Mouse (Mus musculus) intestine, embryonic 15.5 days (tissue): Measurements from ENCODE around the gene Safb2. TPM values are rescaled to one million over a fixed set of nuclear protein-coding genes. Genes with fewer than 3 reads are reported as not detected.
A peak's percentile ranks its signal among the peaks of the same experiment; 100 is the strongest.

ENCODE experiments used
- ATAC-seq: fragments of 200-750 bp; cut with Nextera tagmentation; 2 replicates; pipeline ENCODE4 v1.8.0; 2017; ENCODE audit warnings: moderate TSS enrichment, moderate library complexity
- H3K27ac ChIP-seq: fragments of 300-500 bp; sonication (generic); 2 replicates; pipeline ENCODE4 v1.5.1; 2015; ENCODE audit warnings: mild to moderate bottlenecking, inconsistent platforms
- H3K27me3 ChIP-seq: fragments of 300-500 bp; sonication (generic); replicated peaks from 2 replicates; pipeline ENCODE4 v1.6.1; 2015; ENCODE audit warnings: inconsistent platforms
- H3K36me3 ChIP-seq: fragments of 300-500 bp; sonication (generic); 2 replicates; pipeline ENCODE4 v1.6.1; 2015; ENCODE audit warnings: inconsistent platforms
- H3K4me1 ChIP-seq: fragments of 300-500 bp; sonication (generic); replicated peaks from 2 replicates; pipeline ENCODE4 v1.6.1; 2015; ENCODE audit warnings: inconsistent platforms
- H3K4me2 ChIP-seq: fragments of 300-500 bp; sonication (generic); replicated peaks from 2 replicates; pipeline ENCODE4 v1.6.1; 2015; ENCODE audit warnings: mild to moderate bottlenecking, inconsistent platforms
- H3K4me3 ChIP-seq: fragments of 300-500 bp; sonication (generic); replicated peaks from 2 replicates; pipeline ENCODE4 v1.5.1; 2015; ENCODE audit warnings: inconsistent platforms
- H3K9ac ChIP-seq: fragments of 300-500 bp; sonication (generic); 2 replicates; pipeline ENCODE4 v1.6.1; 2015; ENCODE audit warnings: inconsistent platforms
- H3K9me3 ChIP-seq: fragments of 300-500 bp; sonication (generic); 2 replicates; pipeline ENCODE4 v1.6.1; 2016; ENCODE audit warnings: inconsistent platforms
- WGBS: fragments of 180-500 bp; shearing (Covaris S2); methylation state at CpG from one replicate; pipeline ENCODE4 v1.1.7; 2015; 5-methylcytosine and 5-hydroxymethylcytosine counted together
- polyA plus RNA-seq: library from polyadenylated mRNA; unstranded; fragments of >200 nt; fragmentation: Nextera tagmentation; extraction: Ambion mirVana; gene quantifications from 2 replicates; pipeline ENCODE4 v1.2.1, GENCODE M21; 2015

The Safb2 gene
- polyA plus RNA-seq, 1 experiment from 2014 or later, result 66.7 TPM

DNA sequence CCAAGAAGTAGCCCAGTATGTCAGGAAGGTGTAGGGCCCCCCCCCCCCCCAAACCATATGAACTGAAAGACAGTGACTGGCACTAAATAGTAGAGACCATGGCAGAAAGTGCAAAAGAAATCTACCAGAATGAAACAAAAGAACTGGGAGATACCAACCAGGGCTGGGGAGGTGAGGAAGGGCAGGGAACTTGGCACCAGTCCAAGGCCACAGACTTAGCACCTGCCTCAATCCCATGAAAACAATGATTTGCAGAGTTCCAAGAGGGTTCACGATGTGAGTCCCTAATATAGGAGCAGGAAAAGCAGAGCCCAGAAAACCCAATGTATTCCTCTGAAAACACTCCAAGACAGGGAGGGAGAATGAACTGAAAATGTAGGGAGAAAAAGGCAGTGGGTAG, 12.2 kb downstream of the Safb2 start:
- H3K4me3 ChIP-seq, result no peak overlapping the region
- H3K9me3 ChIP-seq, result no peaks in the 10 kb centered on the region
- H3K9ac ChIP-seq, result no peak overlapping the region
- 0 out of 2 replicates have a peak, but pooled peaks cover 7% of the 10 kb centered on the region for H3K4me1 ChIP-seq
- no peak overlapping the region for H3K27ac ChIP-seq
- no peak overlapping the region for H3K4me2 ChIP-seq
- H3K27me3 ChIP-seq, result no peaks in the 10 kb centered on the region
- H3K36me3 ChIP-seq, result peaks cover 77% of the 10 kb centered on the region
- 0 out of 2 replicates have a peak, but pooled peaks have one; percentile 61 for ATAC-seq
- WGBS, result 40% methylated on average over 1 of the region's 1 CpGs

DNA sequence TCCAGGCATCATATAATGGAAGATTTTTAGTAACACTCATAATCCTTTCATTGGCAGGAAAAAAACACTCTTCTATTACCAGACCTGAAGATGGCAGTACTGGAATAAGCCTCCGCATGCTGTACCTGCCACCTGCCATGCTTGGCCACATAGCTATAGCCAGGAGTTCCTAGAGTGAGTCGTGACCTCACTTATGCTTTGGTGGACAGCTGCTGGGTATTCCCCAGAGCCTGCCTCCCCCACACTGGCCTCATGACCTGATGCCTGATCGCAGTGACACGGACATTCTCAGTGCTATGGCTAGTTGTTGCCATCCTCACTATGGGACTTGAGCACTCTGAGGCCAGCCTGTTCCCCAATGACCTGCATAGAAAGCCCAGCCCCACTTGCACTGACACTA, 14.1 kb downstream of the Safb2 start:
- ATAC-seq, result no peak
- Histone ChIP-seq H3K27ac (no peak overlapping the region), H3K4me2 (no peak overlapping the region), H3K4me1 (0 out of 2 replicates have a peak, but pooled peaks cover 7% of the 10 kb centered on the region), H3K9ac (no peak overlapping the region), H3K36me3 (peaks cover 84% of the 10 kb centered on the region), H3K27me3 (no peaks in the 10 kb centered on the region), H3K4me3 (no peak overlapping the region), H3K9me3 (no peaks in the 10 kb centered on the region)
- WGBS, result 91% methylated on average over 4 of the region's 4 CpGs

DNA sequence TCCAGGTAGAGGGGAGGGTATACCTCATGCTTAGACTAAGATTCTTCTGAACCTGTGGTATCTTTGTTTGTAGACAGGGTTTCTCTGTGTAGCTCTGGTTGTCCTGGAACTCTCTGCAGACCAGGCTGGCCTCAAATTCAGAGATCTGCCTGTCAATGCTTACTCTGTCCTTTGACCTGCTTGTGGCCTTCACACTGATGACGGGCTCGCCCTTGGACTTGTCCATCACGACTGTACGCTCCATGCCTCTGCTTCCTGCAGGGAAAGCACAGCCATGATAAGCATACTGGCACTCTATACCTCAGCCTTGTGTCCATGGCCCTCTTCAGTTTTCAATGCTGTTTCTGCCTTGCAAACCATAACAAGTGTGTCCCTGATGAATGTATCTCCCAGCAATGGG, 17.0 kb downstream of the Safb2 start:
- Histone ChIP-seq H3K9me3 (no peaks in the 10 kb centered on the region), H3K27me3 (no peaks in the 10 kb centered on the region), H3K36me3 (peaks cover 88% of the 10 kb centered on the region), H3K4me1 (0 out of 2 replicates have a peak, but pooled peaks cover under 1% of the 10 kb centered on the region), H3K27ac (no peak overlapping the region), H3K9ac (no peak overlapping the region), H3K4me3 (no peak overlapping the region), H3K4me2 (no peak overlapping the region)
- no peak for ATAC-seq
- 91% methylated on average over 4 of the region's 4 CpGs for WGBS

DNA sequence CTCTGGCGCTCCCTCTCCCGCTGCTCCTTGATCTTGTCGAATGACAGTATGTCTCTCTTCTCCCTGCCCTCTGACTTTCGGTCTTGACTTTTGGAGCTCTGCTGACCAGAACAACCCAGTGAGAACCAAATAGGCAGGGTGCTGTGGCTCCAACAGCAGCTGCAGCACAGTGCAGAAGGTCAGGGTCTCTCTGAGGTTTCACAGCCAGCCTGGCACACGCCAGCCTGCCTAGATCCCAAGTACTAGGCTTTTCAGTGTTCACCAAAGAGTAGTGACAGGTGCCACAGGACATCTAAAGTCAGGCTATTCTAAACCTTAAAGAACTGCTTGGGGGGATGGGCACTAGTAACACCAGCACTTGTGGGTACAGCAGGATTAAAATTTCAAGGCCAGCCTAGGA, 17.5 kb downstream of the Safb2 start:
- Histone ChIP-seq H3K4me2 (no peak overlapping the region), H3K27me3 (no peaks in the 10 kb centered on the region), H3K9ac (no peak overlapping the region), H3K9me3 (no peaks in the 10 kb centered on the region), H3K27ac (no peak overlapping the region), H3K4me1 (no peaks in the 10 kb centered on the region), H3K36me3 (peaks cover 93% of the 10 kb centered on the region), H3K4me3 (no peak overlapping the region)
- no peak for ATAC-seq
- WGBS, result 96% methylated on average over 5 of the region's 5 CpGs

DNA sequence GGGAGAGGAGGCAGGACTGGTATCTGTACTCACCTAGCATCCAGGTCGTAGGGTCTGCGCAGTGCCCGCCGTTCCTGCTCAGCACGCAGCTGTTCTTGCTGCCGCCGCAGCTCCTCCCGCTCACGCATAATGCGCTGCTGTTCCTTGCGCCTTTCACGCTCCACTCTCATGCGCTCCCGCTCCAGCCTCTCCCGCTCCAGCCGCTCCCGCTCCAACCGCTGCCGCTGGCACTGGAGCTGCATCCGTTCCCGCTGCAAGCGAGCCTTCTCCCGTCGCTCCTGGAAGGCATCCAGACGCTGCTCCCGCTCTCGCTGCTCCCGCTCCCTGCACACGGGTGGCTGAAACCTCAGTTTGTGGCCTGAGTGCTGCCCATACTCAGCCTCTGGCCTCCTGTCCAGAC, 18.1 kb downstream of the Safb2 start:
- Histone ChIP-seq H3K27me3 (no peaks in the 10 kb centered on the region), H3K36me3 (peaks cover 93% of the 10 kb centered on the region), H3K9ac (no peak overlapping the region), H3K27ac (no peak overlapping the region), H3K4me1 (no peaks in the 10 kb centered on the region), H3K9me3 (no peaks in the 10 kb centered on the region), H3K4me3 (no peak overlapping the region), H3K4me2 (no peak overlapping the region)
- WGBS, result 93% methylated on average over 29 of the region's 29 CpGs
- ATAC-seq, result no peak

DNA sequence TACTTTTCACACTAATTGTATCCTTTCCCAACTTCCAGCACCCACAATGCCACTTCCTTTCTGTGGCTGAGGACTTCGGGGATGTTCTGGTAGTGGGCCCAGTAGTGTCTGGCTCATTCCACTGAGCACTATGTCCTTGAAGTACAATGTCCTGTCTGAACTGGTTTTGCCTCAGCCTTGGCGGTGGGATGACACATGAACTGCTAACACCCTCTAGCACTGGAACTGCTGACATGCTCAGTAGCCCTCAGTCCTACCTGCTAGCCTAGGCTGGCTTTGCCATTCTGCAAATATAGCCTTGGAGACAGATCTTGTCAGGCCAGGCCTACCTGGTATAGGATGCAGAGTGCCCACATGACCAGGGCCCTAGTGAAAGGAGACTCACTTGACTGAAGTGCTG, 22.5 kb downstream of the Safb2 start:
- Histone ChIP-seq H3K27me3 (no peaks in the 10 kb centered on the region), H3K4me2 (no peak overlapping the region), H3K4me1 (no peaks in the 10 kb centered on the region), H3K27ac (no peak overlapping the region), H3K9me3 (no peaks in the 10 kb centered on the region), H3K36me3 (peaks cover 56% of the 10 kb centered on the region), H3K9ac (no peak overlapping the region), H3K4me3 (no peak overlapping the region)
- WGBS, result 93% methylated on average over 2 of the region's 2 CpGs
- ATAC-seq, result no peak

DNA sequence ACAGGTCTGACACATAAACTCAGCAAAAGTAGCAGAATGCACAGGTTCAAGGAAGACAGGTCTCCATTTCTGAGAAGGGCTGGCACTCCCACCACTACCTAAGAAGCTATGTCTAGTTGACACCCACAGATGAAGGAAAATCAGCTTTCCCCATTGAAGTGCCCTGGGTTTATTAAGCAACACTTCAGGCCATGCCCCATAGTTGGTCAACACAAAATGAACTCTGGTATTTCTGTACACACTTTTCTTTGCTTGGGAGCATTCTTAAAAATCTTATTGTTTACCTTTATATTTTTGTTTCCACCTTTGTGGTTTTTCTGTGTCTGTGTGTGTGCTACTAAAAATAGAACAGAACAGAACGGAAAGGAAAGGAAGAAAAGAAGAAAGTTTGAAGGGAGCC, 24.3 kb downstream of the Safb2 start:
- Histone ChIP-seq H3K27me3 (no peaks in the 10 kb centered on the region), H3K4me2 (no peak overlapping the region), H3K9me3 (no peaks in the 10 kb centered on the region), H3K4me3 (no peak overlapping the region), H3K9ac (no peak overlapping the region), H3K36me3 (peaks cover 39% of the 10 kb centered on the region), H3K4me1 (no peaks in the 10 kb centered on the region), H3K27ac (no peak overlapping the region)
- WGBS, result 73% methylated on average over 1 of the region's 1 CpGs
- no peak for ATAC-seq

DNA sequence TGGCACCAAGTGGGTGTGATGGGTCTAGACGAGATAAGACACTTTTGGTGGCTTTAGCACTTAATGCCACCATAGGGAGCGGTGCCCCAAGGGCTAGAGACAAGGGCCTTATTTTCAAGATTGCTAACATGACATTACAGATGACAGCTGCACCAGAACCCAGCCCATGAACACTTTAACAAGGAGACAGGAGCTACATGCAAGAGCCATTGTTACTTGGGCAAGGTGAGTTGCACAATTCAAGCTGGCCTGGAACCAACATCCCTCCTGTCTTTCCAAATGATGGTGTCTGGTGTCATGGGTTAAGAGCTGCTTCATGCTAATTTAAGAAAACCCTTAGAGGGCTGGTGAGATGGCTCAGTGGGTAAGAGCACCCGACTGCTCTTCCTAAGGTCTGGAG, 25.0 kb downstream of the Safb2 start:
- no peaks in the 10 kb centered on the region for H3K9me3 ChIP-seq
- H3K27me3 ChIP-seq, result no peaks in the 10 kb centered on the region
- H3K4me1 ChIP-seq, result 0 out of 2 replicates have a peak, but pooled peaks cover 3% of the 10 kb centered on the region
- H3K27ac ChIP-seq, result no peak overlapping the region
- H3K4me2 ChIP-seq, result no peak overlapping the region
- peaks cover 31% of the 10 kb centered on the region for H3K36me3 ChIP-seq
- no peak for ATAC-seq
- no peak overlapping the region for H3K4me3 ChIP-seq
- no peak overlapping the region for H3K9ac ChIP-seq
- 77% methylated on average over 3 of the region's 3 CpGs for WGBS

DNA sequence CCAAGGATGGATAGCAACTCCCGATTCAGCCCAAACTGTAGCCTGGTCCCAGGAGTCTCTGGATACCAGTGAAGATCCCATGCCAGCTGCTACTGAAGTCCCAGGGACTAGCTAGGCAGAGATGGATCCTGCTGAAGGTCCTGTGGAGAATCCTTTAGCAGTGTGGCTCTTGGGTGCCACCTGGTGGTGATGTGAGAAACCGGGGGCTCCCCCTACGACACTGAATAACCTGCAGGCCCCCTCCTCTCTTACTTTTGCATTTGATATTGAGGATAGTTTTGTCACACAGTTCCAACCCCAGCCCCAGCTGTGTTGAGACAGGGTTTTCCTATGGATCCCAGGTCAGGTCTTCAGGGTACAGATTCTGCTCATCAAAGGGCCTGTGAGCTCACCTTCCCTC, 25.9 kb downstream of the Safb2 start:
- no peak overlapping the region for H3K9ac ChIP-seq
- no peaks in the 10 kb centered on the region for H3K9me3 ChIP-seq
- H3K4me2 ChIP-seq, result no peak overlapping the region
- 0 out of 2 replicates have a peak, but pooled peaks cover 3% of the 10 kb centered on the region for H3K4me1 ChIP-seq
- ATAC-seq, result peak; percentile 35; the same call in 1 of the 2 replicates
- H3K36me3 ChIP-seq, result peaks cover 22% of the 10 kb centered on the region
- H3K27me3 ChIP-seq, result no peaks in the 10 kb centered on the region
- H3K27ac ChIP-seq, result no peak overlapping the region
- no peak overlapping the region for H3K4me3 ChIP-seq
- WGBS, result 21% methylated on average over 3 of the region's 3 CpGs

DNA sequence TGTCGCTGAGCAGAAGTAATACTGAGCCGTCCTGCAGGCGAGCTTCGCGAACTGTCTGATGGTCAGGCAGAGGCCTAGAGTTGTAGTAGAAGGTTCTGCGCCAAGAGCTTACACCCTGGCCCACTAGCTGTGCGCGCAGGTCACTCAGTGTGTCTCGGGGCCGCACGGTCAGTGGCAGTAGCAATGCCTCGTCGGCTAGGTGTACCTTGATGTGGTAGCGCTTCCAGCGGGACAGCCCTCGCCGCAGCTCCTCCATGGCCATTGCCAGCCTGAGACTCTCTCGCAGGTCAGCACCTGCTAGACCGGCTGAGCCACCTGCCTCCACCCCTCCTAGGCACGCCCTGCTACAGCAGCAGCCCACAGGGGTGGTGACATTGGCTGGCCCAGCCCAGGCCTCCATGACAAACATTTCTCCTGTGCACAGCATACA, 30.2 kb downstream of the Safb2 start, which contains the start of gene Gm20219:
Gene Gm20219 (minus strand): TSS at position 266 of the 430 bp plus-strand sequence.
- ATAC-seq, result peak; percentile 95
- Histone ChIP-seq H3K4me2 (peak within 1 kb of the TSS; percentile 47), H3K9ac (no peak within 1 kb of the TSS), H3K4me1 (0 out of 2 replicates have a peak, but pooled peaks cover 3% of the 10 kb centered on the region), H3K9me3 (no peaks in the 10 kb centered on the region), H3K27ac (no peak within 1 kb of the TSS), H3K27me3 (no peaks in the 10 kb centered on the region), H3K36me3 (no peaks in the 10 kb centered on the region), H3K4me3 (0 out of 2 replicates have a peak within 1 kb of the TSS, but pooled peaks have one; percentile 15)
- WGBS, result 54% methylated on average over 20 of the region's 20 CpGs

DNA sequence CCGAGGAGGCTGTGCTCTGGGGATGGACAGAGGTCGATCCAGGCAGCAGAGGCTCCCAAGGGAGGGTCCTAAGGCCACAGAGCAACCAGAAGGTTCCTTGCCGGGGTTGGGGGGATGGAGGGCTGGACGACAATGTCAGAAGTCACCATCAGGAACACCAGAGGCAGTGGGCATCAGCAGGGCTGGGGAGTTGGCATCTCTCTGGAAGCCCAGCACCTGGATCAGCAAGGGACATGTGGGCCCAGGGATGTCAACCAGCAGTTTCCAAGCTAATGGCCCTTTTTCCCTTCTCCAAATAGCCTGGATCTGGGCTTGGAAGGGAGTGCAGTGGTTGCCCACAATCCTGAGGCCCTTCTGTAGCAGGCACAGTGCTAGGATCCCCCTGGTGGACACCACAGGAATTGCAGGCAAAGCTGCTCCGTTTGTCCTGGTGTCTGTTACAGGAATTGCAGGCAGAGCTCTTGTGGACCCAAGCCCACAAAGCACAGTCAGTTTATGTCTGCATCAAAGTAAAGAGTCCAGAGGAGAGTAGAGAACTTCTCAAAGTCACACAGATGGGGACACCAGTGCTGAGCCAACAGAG, 31.5 kb downstream of the Safb2 start:
- WGBS, result 70% methylated on average over 5 of the region's 5 CpGs
- Histone ChIP-seq H3K4me3 (no peak overlapping the region), H3K9me3 (no peaks in the 10 kb centered on the region), H3K27me3 (no peaks in the 10 kb centered on the region), H3K4me2 (no peak overlapping the region), H3K9ac (no peak overlapping the region), H3K36me3 (no peaks in the 10 kb centered on the region), H3K27ac (no peak overlapping the region), H3K4me1 (0 out of 2 replicates have a peak, but pooled peaks cover 3% of the 10 kb centered on the region)
- ATAC-seq, result no peak

DNA sequence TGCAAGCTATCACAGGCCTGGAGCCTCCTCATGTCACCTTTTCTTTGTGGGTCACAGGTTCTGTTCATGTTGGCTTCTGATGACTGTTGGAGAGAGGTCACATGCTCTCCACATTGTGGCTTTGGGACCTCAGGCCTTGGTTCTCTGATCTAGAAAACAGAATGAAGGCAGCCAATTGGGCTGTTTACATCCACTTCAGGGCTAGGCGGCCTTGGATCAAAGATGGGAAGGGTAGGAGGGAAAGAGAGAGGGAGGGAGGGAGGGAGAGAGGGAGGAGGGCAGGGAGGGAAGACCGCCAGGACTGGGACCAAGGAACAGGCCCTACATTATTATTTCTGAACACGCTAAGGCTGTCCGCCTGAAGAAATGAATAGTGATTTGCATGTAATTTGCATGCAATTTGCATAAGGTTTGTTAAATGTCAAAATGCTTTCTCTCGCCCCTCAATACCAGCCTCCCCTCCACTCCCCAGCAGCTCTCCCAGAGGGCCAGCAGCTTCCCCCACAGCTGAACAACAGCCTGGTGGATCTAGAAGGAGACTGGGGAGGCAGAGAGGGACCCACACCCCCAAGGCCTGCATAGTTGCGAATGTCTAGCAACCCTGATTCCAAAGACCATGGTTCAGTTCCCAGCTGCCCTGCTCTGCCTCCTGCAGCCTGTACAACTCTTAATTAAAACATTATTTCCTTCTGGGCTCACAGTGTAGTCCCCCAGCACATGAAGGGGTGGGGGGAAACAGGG, 32.4 kb downstream of the Safb2 start:
- no peak for ATAC-seq
- 69% methylated on average over 6 of the region's 6 CpGs for WGBS
- Histone ChIP-seq H3K27ac (no peak overlapping the region), H3K36me3 (no peaks in the 10 kb centered on the region), H3K4me3 (no peak overlapping the region), H3K9me3 (no peaks in the 10 kb centered on the region), H3K4me1 (0 out of 2 replicates have a peak, but pooled peaks cover 3% of the 10 kb centered on the region), H3K27me3 (no peaks in the 10 kb centered on the region), H3K4me2 (no peak overlapping the region), H3K9ac (no peak overlapping the region)
